Mouse (Mus musculus): ENCODE measurements at regions not wholly inside any gene's neighbourhood (a gene's known extent, or its start where the extent isn't known, plus 50 kb on each side); places are given as distances from the start of the nearest gene placed in this dataset.

- CTCF ChIA-PET = no interaction called here
Measured at GRCm38 (mm10) chr15:10838584-10839288, 113.4 kb upstream of the C1qtnf3 start.

- CTCF ChIA-PET = no interaction called here
Measured at GRCm38 (mm10) chr15:10840621-10841034, 111.5 kb upstream of the C1qtnf3 start.

- CTCF ChIA-PET = no interaction called here
Measured at GRCm38 (mm10) chr15:10843060-10843695, 109.0 kb upstream of the C1qtnf3 start.

GRCm38 (mm10) chr15:10846722-10847121 is 105.4 kb upstream of the C1qtnf3 start:
- CTCF ChIA-PET = no interaction called here

GRCm38 (mm10) chr15:10864004-10864775 is 87.9 kb upstream of the C1qtnf3 start:
- CTCF ChIA-PET = no interaction called here

GRCm38 (mm10) chr15:10865109-10865508 is 87.0 kb upstream of the C1qtnf3 start:
- CTCF ChIA-PET = no interaction called here

- CTCF ChIA-PET = no interaction called here
Measured at GRCm38 (mm10) chr15:10866794-10867193, 85.3 kb upstream of the C1qtnf3 start.

GRCm38 (mm10) chr15:10868115-10868514 is 84.0 kb upstream of the C1qtnf3 start:
- CTCF ChIA-PET = no interaction called here

GRCm38 (mm10) chr15:10868716-10869585 is 83.2 kb upstream of the C1qtnf3 start:
- CTCF ChIA-PET = no interaction called here

GRCm38 (mm10) chr15:10869879-10870278 is 82.3 kb upstream of the C1qtnf3 start:
- CTCF ChIA-PET = no interaction called here

GRCm38 (mm10) chr15:10872322-10872967 is 79.7 kb upstream of the C1qtnf3 start:
- CTCF ChIA-PET = interaction anchor here (0.7 kb wide), 2 partner anchors 186 to 367 kb away, joined by 4 to 6 read pairs; no protein-coding TSS in a partner anchor

GRCm38 (mm10) chr15:10876328-10876727 is 75.8 kb upstream of the C1qtnf3 start:
- CTCF ChIA-PET = no interaction called here

GRCm38 (mm10) chr15:10881726-10882125 is 70.4 kb upstream of the C1qtnf3 start:
- CTCF ChIA-PET = no interaction called here

GRCm38 (mm10) chr15:10887990-10888389 is 64.1 kb upstream of the C1qtnf3 start:
- CTCF ChIA-PET = no interaction called here

GRCm38 (mm10) chr15:10890220-10890921 is 61.8 kb upstream of the C1qtnf3 start:
- CTCF ChIA-PET = no interaction called here

GRCm38 (mm10) chr15:10898309-10898708 is 53.8 kb upstream of the C1qtnf3 start:
- CTCF ChIA-PET = no interaction called here

- CTCF ChIA-PET = no interaction called here
Measured at GRCm38 (mm10) chr15:10898715-10899486, 53.2 kb upstream of the C1qtnf3 start.

GRCm38 (mm10) chr15:10899904-10900303 is 52.2 kb upstream of the C1qtnf3 start:
- CTCF ChIA-PET = no interaction called here

GRCm38 (mm10) chr15:10901075-10901474 is 51.1 kb upstream of the C1qtnf3 start:
- CTCF ChIA-PET = no interaction called here

GRCm38 (mm10) chr15:10901745-10902262 is 50.3 kb upstream of the C1qtnf3 start:
- CTCF ChIA-PET = no interaction called here
